Mouse (Mus musculus) CH12F3 (cell line): ENCODE measurements around the gene Zbtb41.

Experiments used
- in situ Hi-C: fragments of 300-500 bp; cut with MboI; formaldehyde crosslinking; loops from 2 replicates; pipeline ENCODE4 v1.14.3; 2020; ENCODE audit warnings: low sequenced_read_pairs

The Zbtb41 gene

DNA sequence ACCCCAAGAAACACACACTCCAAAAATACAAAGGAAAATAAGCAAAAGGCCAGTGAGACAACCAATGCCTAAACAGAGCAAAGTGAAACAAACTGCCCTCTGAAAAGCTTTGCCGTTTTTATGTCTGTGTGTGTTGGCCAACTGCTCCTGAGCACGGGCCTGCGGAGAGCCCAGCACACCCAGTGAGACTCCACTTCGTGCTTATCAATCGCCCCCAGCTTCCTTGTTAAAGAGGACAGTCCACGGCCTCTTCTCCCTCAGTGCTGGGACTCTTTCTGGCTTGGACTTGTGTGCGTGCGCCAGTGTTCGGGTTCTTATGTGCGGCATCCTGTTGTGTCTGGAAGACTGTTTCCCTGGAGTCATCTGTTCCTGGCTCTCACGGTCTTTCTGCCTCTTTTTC is 43.8 kb downstream of the Zbtb41 start:
- in situ Hi-C loops = no loop called here

DNA sequence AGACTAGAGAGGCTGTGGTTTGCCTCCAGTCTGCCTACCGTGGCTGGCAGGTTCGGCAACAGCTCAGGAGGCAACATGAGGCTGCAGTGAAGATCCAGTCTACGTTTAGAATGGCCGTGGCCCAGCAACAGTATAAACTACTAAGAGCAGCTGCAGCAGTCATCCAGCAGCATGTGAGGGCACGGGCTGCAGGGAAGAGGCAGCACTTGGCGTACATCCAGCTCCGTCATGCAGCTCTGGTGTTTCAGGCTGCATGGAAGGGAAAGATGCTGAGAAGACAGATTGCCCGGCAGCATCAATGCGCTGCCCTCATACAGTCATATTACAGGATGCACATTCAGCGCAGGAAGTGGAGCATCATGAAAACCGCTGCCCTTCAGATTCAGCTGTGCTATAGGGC is 56.8 kb downstream of the Zbtb41 start:
- in situ Hi-C loops = no loop called here

GRCm38 (mm10) chr1:139480246-139480645 is 58.2 kb downstream of the Zbtb41 start:
- in situ Hi-C loops = no loop called here

- in situ Hi-C loops = no loop called here
Measured at GRCm38 (mm10) chr1:139481146-139481545, 59.1 kb downstream of the Zbtb41 start.

DNA sequence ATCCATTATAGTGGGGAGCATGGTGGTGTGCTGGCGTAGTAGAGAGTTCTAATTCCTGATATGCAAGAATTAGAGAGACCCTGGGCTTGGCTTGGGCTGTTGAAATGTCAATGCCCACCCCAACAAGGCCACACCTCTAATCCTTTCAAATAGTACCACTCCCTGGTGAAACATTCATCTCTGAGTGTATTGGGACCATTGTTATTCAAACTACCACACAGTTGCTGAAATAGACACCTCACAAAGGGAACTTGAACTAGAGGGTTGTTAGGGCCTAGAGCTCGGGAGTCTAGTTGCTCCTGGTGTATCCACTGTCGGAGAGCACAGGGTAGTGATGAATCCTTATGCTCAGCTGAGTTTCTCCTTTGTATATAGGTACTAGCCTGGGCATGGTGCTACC is 72.5 kb downstream of the Zbtb41 start:
- in situ Hi-C loops = no loop called here

DNA sequence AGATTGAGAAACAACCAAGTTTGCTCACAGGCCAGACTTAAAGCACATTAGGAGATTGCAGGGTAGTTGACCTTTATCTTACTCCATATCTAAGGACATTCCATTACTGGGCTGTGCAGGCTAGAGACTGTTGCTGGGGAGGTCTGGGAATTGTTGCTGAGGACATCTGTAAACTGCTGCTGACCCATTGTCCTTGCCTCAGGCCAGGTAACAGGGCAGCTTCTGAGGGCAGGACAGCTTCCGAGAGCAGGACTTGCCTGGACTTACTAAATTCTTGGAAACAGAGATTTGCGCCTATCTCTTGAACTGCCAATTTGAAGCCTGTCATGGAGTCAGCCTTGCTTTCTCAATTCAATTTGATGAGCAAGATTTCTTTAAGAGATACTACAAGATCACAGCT is 73.3 kb downstream of the Zbtb41 start:
- in situ Hi-C loops = no loop called here

GRCm38 (mm10) chr1:139496212-139496611 is 74.1 kb downstream of the Zbtb41 start:
- in situ Hi-C loops = no loop called here

DNA sequence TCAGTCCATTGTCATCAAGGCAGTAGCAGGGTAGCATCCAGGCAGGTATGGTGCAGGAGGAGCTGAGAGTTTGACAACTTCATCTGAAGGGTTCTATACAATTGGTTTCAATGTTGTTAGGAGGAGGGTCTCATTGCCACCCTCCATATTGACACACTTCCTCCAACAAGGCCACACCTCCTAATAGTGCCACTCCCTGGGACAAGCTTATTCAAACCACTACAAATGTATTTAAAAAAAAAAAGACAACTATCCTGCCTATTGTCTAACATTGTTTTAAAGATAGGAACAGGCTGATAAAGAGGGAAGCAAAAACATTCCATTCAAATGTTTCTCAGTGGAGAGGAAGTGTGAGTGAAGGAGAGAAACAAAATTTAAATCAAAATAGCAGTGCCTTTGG is 77.7 kb downstream of the Zbtb41 start:
- in situ Hi-C loops = no loop called here

DNA sequence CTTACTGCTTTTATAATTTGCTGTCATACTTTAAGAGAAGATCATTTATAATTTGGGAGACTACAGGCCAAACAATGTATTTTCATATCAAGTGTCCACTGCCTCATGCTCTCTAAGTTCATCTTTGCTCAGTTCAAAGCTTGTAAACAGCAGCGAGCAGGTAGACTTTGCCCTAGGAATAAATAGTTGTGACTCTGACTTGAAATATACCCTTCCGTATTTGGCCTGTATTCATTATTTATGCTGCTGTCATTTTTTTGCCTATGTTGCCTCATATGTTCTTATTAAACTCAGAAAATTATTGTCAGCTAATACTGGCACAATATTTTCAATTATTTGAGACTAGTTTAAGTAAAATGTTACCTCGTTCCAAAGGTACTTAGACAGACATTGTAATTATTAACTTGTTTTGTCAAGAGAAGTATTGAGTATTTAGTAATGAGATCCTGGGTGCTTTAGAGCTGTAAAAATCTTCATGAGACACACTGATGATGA is 79.2 kb downstream of the Zbtb41 start, which contains the start of gene F13b:
F13b (plus strand) TSS at position 445 of the 495 bp plus-strand sequence.
- in situ Hi-C loops = no loop called here
